Mouse (Mus musculus): ENCODE data around the gene Tpm1. TPM values are rescaled to one million over a fixed set of nuclear protein-coding genes. Genes with fewer than 3 reads are reported as not detected.

The Tpm1 gene
- 35.1 and 63.5 TPM in 2 replicates for polyA plus RNA-seq (2012)

GRCm38 (mm10) chr9:67049086-67049824, at the start of gene Tpm1:
Gene Tpm1, minus strand, starts transcription at chr9:67049406.

GRCm38 (mm10) chr9:66975239-66975645, 74.0 kb downstream of the Tpm1 start, which contains the start of gene Lactb:
Gene Lactb, minus strand, starts transcription at chr9:66975484.

Other genes with a start within 250 kb of the Tpm1 start
- 0.26 and 0.34 TPM in 2 replicates for gene Aph1c, start 214.7 kb downstream of the Tpm1 start, polyA plus RNA-seq (2012)
- gene Rab8b, start 129.7 kb downstream of the Tpm1 start, polyA plus RNA-seq (2012), result 3.7 and 4.7 TPM in 2 replicates
- gene Rps27l, start 103.3 kb downstream of the Tpm1 start, polyA plus RNA-seq (2012), result 116 and 134 TPM in 2 replicates
- gene Lactb, start 73.9 kb downstream of the Tpm1 start, polyA plus RNA-seq (2012), result 12.4 and 14.9 TPM in 2 replicates

Measured in megakaryocyte-erythroid progenitor cell, adult 5 weeks (primary cell).